Mouse (Mus musculus) Patski (cell line): ENCODE measurements at regions not wholly inside any gene's neighbourhood (a gene's known extent, or its start where the extent isn't known, plus 50 kb on each side); places are given as distances from the start of the nearest gene placed in this dataset.

Source experiments
- ATAC-seq: fragments of 100-300 bp; one replicate; pipeline ENCODE4 v1.8.0; 2021
- CTCF ChIA-PET: fragments of 350-600 bp; sonication (Branson Sonifier 250); formaldehyde crosslinking; loops from one replicate; lab custom pipeline; 2022; ENCODE audit warnings: inconsistent platforms; lab: Charles Lee
- POLR2A ChIA-PET: fragments of 350-600 bp; sonication (Branson Sonifier 250); formaldehyde crosslinking; loops from one replicate; lab custom pipeline; 2022; ENCODE audit warnings: antibody characterized with exemption, inconsistent platforms; lab: Charles Lee
- DNase-seq: peaks from one replicate; pipeline ENCODE4 v3.0.0-alpha.2; 2011; ENCODE audit warnings: low read depth, low spot score
- H3K27me3 ChIP-seq: fragments of 371-371 bp; one replicate; pipeline ENCODE4 v1.5.1; 2021
- CTCF ChIP-seq: fragments of 100-300 bp; IDR thresholded peaks from one replicate; pipeline ENCODE4 v1.5.1; 2021
- in situ Hi-C: fragments of 300-500 bp; cut with MboI; formaldehyde crosslinking; loops from 3 replicates; pipeline ENCODE4 v1.11.1; 2018; ENCODE audit warnings: low pct_unique_long_range_greater_than_20kb, mixed read lengths

DNA sequence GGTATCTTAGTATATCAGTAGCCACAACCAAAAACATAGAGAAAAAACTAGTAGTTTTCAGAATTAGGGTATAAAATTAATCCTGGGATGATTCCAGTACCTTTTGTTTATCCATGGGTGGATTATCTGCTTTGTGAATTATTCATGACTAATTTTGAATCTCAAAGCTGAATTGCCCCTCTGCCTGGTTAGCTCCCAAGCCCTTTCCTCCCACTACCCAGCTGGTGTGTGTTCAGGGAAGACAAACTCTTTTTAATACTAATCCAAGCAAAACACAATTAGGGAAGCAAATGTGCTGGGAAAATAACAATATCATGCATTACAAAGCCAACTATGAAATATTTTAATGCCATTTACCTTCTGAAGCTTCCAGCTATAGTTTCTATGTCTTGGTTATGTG, 347.4 kb downstream of the Gm43517 start:
- DNase-seq (no peak), ATAC-seq (no peak)
- CTCF ChIA-PET, result no interaction called here
- TF ChIP-seq CTCF, result no peak
- POLR2A ChIA-PET, result no interaction called here
- H3K27me3 ChIP-seq, result no peaks in the 10 kb centered on the region
- in situ Hi-C loops, result no loop called here

DNA sequence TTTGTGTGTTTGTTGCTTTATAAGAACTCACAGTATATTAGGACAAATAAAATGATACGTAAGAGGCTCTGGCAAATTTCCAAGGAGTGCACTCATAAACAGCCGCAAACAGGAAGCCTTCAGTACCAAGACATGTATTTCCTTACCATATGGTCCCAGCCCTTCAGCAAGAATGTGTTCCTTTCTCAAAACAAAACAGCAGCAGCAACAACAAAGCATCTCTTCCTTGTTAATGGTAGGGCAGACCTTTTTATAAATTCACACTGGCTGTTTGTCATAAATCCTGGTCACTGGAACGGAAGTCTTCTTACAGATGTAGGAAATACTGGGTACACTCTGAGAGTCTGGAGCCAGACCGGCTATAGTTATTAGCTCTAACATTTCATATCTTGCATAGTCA, 352.1 kb downstream of the Gm43517 start:
- DNase-seq (no peak), ATAC-seq (no peak)
- TF ChIP-seq CTCF, result no peak
- in situ Hi-C loops, result no loop called here
- POLR2A ChIA-PET, result no interaction called here
- H3K27me3 ChIP-seq, result peaks cover 5% of the 10 kb centered on the region
- CTCF ChIA-PET, result no interaction called here

DNA sequence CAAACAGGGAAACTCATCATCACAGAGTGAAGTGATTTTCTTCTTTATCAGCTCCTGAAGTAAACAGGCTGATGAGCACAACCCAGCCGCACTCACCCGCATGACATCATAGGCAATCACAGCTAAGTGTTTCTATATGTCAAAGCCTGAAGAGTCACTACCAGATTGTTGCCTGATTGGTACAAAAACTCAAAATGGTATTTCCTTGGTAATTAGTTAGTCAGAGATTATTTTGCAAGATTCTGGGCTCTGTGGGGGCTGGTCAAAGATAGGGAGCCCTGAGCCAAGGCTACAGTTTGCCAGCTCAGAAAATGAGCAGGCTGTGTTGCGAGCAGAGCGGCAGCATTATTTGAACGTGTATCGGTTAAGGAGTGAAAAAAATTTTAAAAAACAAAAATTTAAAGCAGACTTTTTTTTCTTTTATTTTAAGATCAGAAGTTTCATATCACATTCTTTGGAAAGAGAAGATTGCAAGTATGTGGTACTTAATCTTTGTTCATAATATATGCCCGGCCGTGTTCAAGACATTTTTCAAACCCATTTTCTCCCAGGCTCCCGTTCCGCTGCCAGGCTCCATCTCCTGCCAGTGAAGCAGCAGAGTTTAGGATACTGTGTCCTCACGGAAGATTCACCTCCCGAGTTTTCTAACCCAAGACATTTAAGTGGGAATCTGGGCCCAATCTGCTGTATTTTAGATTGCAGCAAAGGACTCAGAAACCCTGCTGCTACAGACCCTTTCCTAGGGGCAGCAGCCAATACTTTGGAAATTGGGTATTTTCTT, 355.2 kb downstream of the Gm43517 start:
- no peak for TF ChIP-seq CTCF
- ChIA-PET CTCF (no interaction called here), POLR2A (no interaction called here)
- ATAC-seq (no peak), DNase-seq (no peak)
- H3K27me3 ChIP-seq, result peaks cover 5% of the 10 kb centered on the region
- in situ Hi-C loops, result no loop called here

GRCm38 (mm10) chr12:49743402-49743801, 358.4 kb downstream of the Gm43517 start:
- in situ Hi-C loops, result no loop called here
- CTCF ChIA-PET, result interaction anchor here (1.1 kb wide), 1 partner anchor 370 kb away, joined by 3 read pairs; no protein-coding TSS in a partner anchor
- H3K27me3 ChIP-seq, result peaks cover 5% of the 10 kb centered on the region
- DNase-seq (no peak), ATAC-seq (no peak)
- POLR2A ChIA-PET, result no interaction called here
- no peak for TF ChIP-seq CTCF

GRCm38 (mm10) chr12:49747081-49747480, 362.1 kb downstream of the Gm43517 start:
- H3K27me3 ChIP-seq, result no peaks in the 10 kb centered on the region
- in situ Hi-C loops, result no loop called here
- ChIA-PET CTCF (no interaction called here), POLR2A (no interaction called here)
- DNase-seq (no peak), ATAC-seq (no peak)
- TF ChIP-seq CTCF, result no peak

DNA sequence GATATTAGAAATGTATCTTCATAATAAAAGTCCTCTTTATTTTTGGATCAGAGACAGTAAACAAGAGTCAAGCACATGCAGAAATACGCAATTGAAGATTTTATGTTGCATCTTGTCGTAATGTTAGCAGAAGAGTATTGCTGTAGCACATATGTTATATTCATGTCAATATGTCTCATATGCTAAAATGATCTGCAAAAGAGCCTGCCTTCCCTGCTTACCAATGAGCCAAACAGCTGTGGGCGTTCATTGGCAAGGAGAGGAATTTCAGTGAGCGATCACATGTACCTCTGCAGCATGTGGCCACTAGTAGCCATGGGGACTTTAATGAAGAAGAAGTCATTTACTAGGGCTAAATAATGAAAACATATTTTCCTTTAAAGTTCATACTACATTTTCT, 373.4 kb downstream of the Gm43517 start:
- in situ Hi-C loops, result no loop called here
- H3K27me3 ChIP-seq, result peaks cover 3% of the 10 kb centered on the region
- no peak for ATAC-seq
- POLR2A ChIA-PET, result no interaction called here
- TF ChIP-seq CTCF, result no peak
- no peak for DNase-seq
- CTCF ChIA-PET, result no interaction called here

- DNase-seq, result no peak
- POLR2A ChIA-PET, result no interaction called here
- H3K27me3 ChIP-seq, result no peaks in the 10 kb centered on the region
- no peak for ATAC-seq
- CTCF ChIA-PET, result no interaction called here
- in situ Hi-C loops, result no loop called here
- TF ChIP-seq CTCF, result no peak
These were observed 379.6 kb downstream of the Gm43517 start for GRCm38 (mm10) chr12:49764541-49764940.

GRCm38 (mm10) chr12:49808341-49808740, 423.4 kb downstream of the Gm43517 start:
- no peak for TF ChIP-seq CTCF
- ATAC-seq (no peak), DNase-seq (no peak)
- H3K27me3 ChIP-seq, result peaks cover 3% of the 10 kb centered on the region
- POLR2A ChIA-PET, result no interaction called here
- CTCF ChIA-PET, result no interaction called here
- in situ Hi-C loops, result no loop called here

- POLR2A ChIA-PET, result no interaction called here
- ATAC-seq (no peak), DNase-seq (no peak)
- H3K27me3 ChIP-seq, result peaks cover 3% of the 10 kb centered on the region
- CTCF ChIA-PET, result no interaction called here
- TF ChIP-seq CTCF, result no peak
- in situ Hi-C loops, result no loop called here
These were observed 429.7 kb downstream of the Gm43517 start for GRCm38 (mm10) chr12:49814653-49815052.

- CTCF ChIA-PET, result no interaction called here
- no peak for DNase-seq
- no peak for TF ChIP-seq CTCF
- ATAC-seq, result no peak
- in situ Hi-C loops, result no loop called here
- no peaks in the 10 kb centered on the region for H3K27me3 ChIP-seq
- POLR2A ChIA-PET, result no interaction called here
These were observed 442.8 kb downstream of the Gm43517 start for GRCm38 (mm10) chr12:49827769-49828168.

DNA sequence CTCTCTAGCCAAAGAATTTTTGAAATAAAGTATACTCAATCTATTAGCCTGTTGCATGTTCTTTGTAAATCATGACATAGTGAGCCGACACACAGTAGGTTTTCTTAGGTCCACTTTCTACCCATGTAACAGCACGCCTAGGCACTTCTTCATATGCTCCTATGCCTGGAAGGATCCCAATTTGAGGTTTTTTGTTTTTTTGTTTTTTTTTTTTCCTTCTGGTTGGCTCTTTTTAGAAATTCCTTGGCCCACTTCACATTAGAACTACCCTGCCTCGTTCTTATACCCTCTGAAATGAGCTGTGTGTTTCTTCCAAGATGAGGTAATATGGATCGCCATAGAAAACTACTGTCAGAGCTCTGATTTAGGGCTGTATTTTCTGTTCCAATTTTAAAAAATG, 443.6 kb downstream of the Gm43517 start:
- CTCF ChIA-PET, result no interaction called here
- no peaks in the 10 kb centered on the region for H3K27me3 ChIP-seq
- ATAC-seq (no peak), DNase-seq (no peak)
- POLR2A ChIA-PET, result no interaction called here
- no peak for TF ChIP-seq CTCF
- in situ Hi-C loops, result no loop called here

- ATAC-seq (no peak), DNase-seq (no peak)
- ChIA-PET CTCF (no interaction called here), POLR2A (no interaction called here)
- TF ChIP-seq CTCF, result no peak
- in situ Hi-C loops, result no loop called here
- no peaks in the 10 kb centered on the region for H3K27me3 ChIP-seq
These were observed 445.7 kb downstream of the Gm43517 start for GRCm38 (mm10) chr12:49830665-49831064.
